Mouse (Mus musculus): ENCODE data around the gene Il27ra.
A peak's percentile ranks its signal among the peaks of the same experiment; 100 is the strongest.
"Not testable (repeated sequence)": the region's sequence is repeated elsewhere in the genome, so short reads cannot be mapped to it uniquely, and the experiment has no call there.

Gene Il27ra

GRCm38 (mm10) chr8:84012499-84013165 lies 29.8 kb downstream of the Il27ra start:
- DNase-seq: no peak

GRCm38 (mm10) chr8:84011705-84012498 lies 30.5 kb downstream of the Il27ra start, which contains the start of gene 2210011C24Rik:
2210011C24Rik (minus strand) TSS chr8:84012171.
- DNase-seq: no peak

- peak; percentile 76 for DNase-seq
Measured at GRCm38 (mm10) chr8:84010625-84011611, 31.5 kb downstream of the Il27ra start.

GRCm38 (mm10) chr8:84009876-84010275 lies 32.5 kb downstream of the Il27ra start:
- DNase-seq: peak; percentile 82

GRCm38 (mm10) chr8:84008362-84008761 lies 34.0 kb downstream of the Il27ra start:
- DNase-seq: no peak

GRCm38 (mm10) chr8:84005502-84005901 lies 36.9 kb downstream of the Il27ra start:
- DNase-seq: not testable (repeated sequence)

- DNase-seq: peak; percentile 94
Measured at GRCm38 (mm10) chr8:84004533-84005201, 37.7 kb downstream of the Il27ra start.

- no peak for DNase-seq
Measured at GRCm38 (mm10) chr8:84003612-84004246, 38.7 kb downstream of the Il27ra start.

- DNase-seq: no peak
Measured at GRCm38 (mm10) chr8:84002957-84003611, 39.3 kb downstream of the Il27ra start.

- DNase-seq: no peak
Measured at GRCm38 (mm10) chr8:84001281-84002000, 40.9 kb downstream of the Il27ra start, which contains the start of gene 1700067K01Rik. 1700067K01Rik (plus strand) TSS chr8:84001502.

GRCm38 (mm10) chr8:83999825-84000224 lies 42.6 kb downstream of the Il27ra start:
- DNase-seq: no peak

GRCm38 (mm10) chr8:83999057-83999705 lies 43.2 kb downstream of the Il27ra start:
- DNase-seq: no peak

GRCm38 (mm10) chr8:83998231-83999056 lies 43.9 kb downstream of the Il27ra start:
- DNase-seq: peak; percentile 75

- DNase-seq: peak; percentile 61
Measured at GRCm38 (mm10) chr8:83997511-83998141, 44.8 kb downstream of the Il27ra start, which contains the start of gene Samd1. Samd1 (plus strand) TSS chr8:83997672.

- DNase-seq: peak; percentile 78
Measured at GRCm38 (mm10) chr8:83996567-83997505, 45.6 kb downstream of the Il27ra start.

GRCm38 (mm10) chr8:83995973-83996372 lies 46.4 kb downstream of the Il27ra start:
- DNase-seq: no peak

GRCm38 (mm10) chr8:83994030-83994429 lies 48.4 kb downstream of the Il27ra start:
- DNase-seq: no peak
